Mouse (Mus musculus): Measurements from ENCODE around the gene Iqgap3. TPM values are rescaled to one million over a fixed set of nuclear protein-coding genes. Genes with fewer than 3 reads are reported as not detected.

The Iqgap3 gene
- polyA plus RNA-seq, 1 experiment, result 25.7 TPM

DNA sequence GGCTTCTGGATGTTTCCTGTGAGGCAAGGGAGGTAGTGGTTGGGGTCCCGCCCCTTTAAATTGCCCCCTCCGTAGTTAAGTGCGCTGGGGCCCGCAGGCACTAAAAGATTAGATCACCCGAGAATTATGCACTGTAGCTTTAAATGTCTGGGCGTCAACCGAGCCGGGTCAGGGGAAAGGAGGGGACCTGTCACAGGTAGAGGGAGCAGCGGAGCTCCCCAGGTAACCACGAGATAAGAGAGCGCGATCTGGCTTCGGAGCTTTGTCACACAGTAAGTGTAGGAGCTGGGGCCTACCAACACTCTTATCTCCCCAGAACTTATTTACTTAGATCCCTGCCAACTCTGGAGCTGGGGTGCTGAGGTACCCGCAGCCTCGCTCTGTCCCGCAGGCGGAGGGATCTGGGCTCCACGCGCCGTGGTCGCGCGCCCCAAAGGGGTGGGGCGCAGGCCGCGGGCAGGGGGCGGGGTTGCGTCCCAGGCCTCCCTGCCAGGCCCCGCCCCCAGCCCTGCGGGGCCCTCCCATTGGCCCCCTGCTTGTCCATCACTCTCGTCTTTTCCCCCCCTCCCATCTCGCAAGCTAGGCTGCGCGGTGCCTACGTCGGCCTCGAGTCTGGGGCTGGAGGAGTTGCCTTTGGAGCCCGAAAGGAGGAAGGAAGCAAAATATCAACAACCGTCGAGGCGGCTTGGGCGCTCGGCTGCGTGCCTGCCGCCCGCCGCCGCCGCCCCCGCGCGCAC is 60.2 kb downstream of the Iqgap3 start, which contains the start of gene Mef2d:
Mef2d (plus strand) TSS at position 586 of the 737 bp plus-strand sequence.
- peak within 1 kb of the TSS; percentile 80 for H3K4me3 ChIP-seq (ENCODE audit: insufficient read depth, low read length)
- peaks cover 48% of the 10 kb centered on the region for H3K4me1 ChIP-seq (ENCODE audit: control insufficient read depth, insufficient read depth, low read length)
- H3K27ac ChIP-seq (ENCODE audit: insufficient read depth, low read depth, low read length), result peak within 1 kb of the TSS; percentile 99
- no peak for TF ChIP-seq POLR2A (IDR thresholded peaks at IDR 0.05; ENCODE audit: borderline replicate concordance, low read depth, low read length)
- no peak for TF ChIP-seq CTCF (IDR thresholded peaks at IDR 0.05; ENCODE audit: low read depth, low read length)

- H3K4me1 ChIP-seq (ENCODE audit: control insufficient read depth, insufficient read depth, low read length), result peaks cover 48% of the 10 kb centered on the region
- H3K4me3 ChIP-seq (ENCODE audit: insufficient read depth, low read length), result peak overlapping the region; percentile 80
- no peak for TF ChIP-seq POLR2A (IDR thresholded peaks at IDR 0.05; ENCODE audit: borderline replicate concordance, low read depth, low read length)
- TF ChIP-seq CTCF (IDR thresholded peaks at IDR 0.05; ENCODE audit: low read depth, low read length), result no peak
- H3K27ac ChIP-seq (ENCODE audit: insufficient read depth, low read depth, low read length), result peak overlapping the region; percentile 96
These were observed 60.8 kb downstream of the Iqgap3 start for GRCm38 (mm10) chr3:88142546-88142915.

DNA sequence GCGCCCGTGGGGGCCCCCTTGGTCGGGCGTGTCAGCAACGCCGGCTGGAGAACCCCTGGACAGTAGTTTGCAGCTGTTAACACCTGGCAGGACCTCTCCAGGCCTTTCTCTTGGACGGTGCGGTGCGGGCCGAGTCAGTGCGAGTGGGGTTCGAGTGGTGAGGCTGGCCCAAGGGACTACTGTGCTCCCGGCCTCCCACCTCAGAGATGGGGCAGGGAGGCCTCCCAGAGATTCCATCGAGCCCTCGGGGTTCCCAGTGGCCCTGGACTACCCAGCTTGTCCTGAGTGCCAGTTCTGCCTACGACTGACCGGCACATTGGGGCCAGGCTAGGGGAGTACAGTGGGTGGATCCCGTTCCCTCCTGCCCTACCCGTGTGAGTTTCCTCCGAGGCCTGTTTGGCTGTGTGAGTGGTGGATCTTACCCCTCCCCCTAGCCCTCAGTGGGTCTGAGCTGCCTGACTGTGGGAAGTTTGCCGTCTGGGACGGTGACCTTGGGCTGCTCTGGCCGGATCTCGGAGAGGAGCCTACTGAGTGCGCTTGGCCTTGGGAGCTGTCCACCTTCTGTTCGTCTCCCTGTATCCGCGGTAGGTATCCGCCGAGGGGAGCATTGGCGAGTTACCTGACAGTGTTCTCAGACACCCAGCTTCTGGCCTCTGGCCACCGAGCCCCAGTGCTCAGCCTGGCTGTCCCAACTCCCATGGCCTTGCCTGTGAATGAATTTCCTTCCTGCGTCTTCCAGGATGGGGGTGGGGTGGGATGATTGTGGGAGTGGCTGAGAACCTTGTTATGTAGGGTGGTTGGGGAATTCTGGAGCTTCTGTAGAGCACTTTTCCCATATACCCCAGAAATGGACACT is 61.4 kb downstream of the Iqgap3 start:
- Histone ChIP-seq H3K4me3 (ENCODE audit: insufficient read depth, low read length) (peak overlapping the region; percentile 80), H3K4me1 (ENCODE audit: control insufficient read depth, insufficient read depth, low read length) (peaks cover 55% of the 10 kb centered on the region), H3K27ac (ENCODE audit: insufficient read depth, low read depth, low read length) (peak overlapping the region; percentile 96)
- no peak for TF ChIP-seq POLR2A (IDR thresholded peaks at IDR 0.05; ENCODE audit: borderline replicate concordance, low read depth, low read length)
- TF ChIP-seq CTCF (IDR thresholded peaks at IDR 0.05; ENCODE audit: low read depth, low read length), result no peak

GRCm38 (mm10) chr3:88143961-88144486 is 62.3 kb downstream of the Iqgap3 start:
- Histone ChIP-seq H3K27ac (ENCODE audit: insufficient read depth, low read depth, low read length) (0 out of 2 replicates have a peak overlapping the region, but pooled peaks have one; percentile 96), H3K4me3 (ENCODE audit: insufficient read depth, low read length) (peak overlapping the region; percentile 80), H3K4me1 (ENCODE audit: control insufficient read depth, insufficient read depth, low read length) (peaks cover 63% of the 10 kb centered on the region)
- TF ChIP-seq POLR2A (IDR thresholded peaks at IDR 0.05; ENCODE audit: borderline replicate concordance, low read depth, low read length) (no peak), CTCF (IDR thresholded peaks at IDR 0.05; ENCODE audit: low read depth, low read length) (no peak)

- Histone ChIP-seq H3K4me3 (ENCODE audit: insufficient read depth, low read length) (peak overlapping the region; percentile 80), H3K4me1 (ENCODE audit: control insufficient read depth, insufficient read depth, low read length) (peaks cover 68% of the 10 kb centered on the region), H3K27ac (ENCODE audit: insufficient read depth, low read depth, low read length) (no peak overlapping the region)
- no peak for TF ChIP-seq POLR2A (IDR thresholded peaks at IDR 0.05; ENCODE audit: borderline replicate concordance, low read depth, low read length)
- no peak for TF ChIP-seq CTCF (IDR thresholded peaks at IDR 0.05; ENCODE audit: low read depth, low read length)
These were observed 63.1 kb downstream of the Iqgap3 start for GRCm38 (mm10) chr3:88144648-88145410.

DNA sequence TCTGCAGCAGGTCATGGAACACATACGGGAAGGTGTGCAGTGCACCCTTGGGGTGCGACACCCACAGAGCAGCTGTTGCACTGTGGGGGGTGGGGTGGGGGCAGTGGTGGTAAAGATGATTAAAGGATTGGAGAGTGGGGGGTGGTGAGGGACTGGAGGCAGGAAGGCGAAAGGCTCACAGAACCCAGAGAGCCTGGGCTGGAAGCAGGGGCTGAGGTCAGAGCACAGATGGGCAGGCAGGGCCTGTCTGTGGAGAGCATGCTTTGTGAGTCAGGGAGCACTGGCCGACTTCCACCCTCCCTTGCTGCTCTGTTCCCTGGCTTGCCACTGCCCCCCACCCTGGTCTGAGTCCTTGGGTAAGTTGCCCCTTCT is 63.6 kb downstream of the Iqgap3 start:
- Histone ChIP-seq H3K27ac (ENCODE audit: insufficient read depth, low read depth, low read length) (no peak overlapping the region), H3K4me3 (ENCODE audit: insufficient read depth, low read length) (peak overlapping the region; percentile 80), H3K4me1 (ENCODE audit: control insufficient read depth, insufficient read depth, low read length) (peaks cover 68% of the 10 kb centered on the region)
- TF ChIP-seq CTCF (IDR thresholded peaks at IDR 0.05; ENCODE audit: low read depth, low read length) (no peak), POLR2A (IDR thresholded peaks at IDR 0.05; ENCODE audit: borderline replicate concordance, low read depth, low read length) (no peak)

DNA sequence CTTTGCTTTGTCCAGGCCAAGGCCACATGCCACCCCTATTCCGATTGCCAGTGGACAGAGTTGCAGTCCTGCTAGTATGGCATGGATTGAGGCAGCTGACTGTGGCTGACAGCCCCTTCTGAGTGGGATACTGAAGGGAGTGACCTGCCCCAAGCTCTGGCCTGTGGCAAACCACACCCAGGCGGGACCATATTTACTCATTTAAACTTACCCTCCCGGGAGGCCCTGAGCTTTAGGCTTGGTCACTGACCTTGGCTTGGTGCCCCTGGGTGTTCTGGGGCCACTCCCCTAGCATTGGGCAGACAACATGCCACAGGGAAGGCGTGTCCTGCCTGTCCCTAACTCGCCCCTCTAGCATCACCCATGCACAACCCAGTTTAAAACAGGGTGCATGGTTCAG is 64.2 kb downstream of the Iqgap3 start:
- TF ChIP-seq CTCF (IDR thresholded peaks at IDR 0.05; ENCODE audit: low read depth, low read length), result no peak
- no peak for TF ChIP-seq POLR2A (IDR thresholded peaks at IDR 0.05; ENCODE audit: borderline replicate concordance, low read depth, low read length)
- Histone ChIP-seq H3K4me1 (ENCODE audit: control insufficient read depth, insufficient read depth, low read length) (peaks cover 69% of the 10 kb centered on the region), H3K27ac (ENCODE audit: insufficient read depth, low read depth, low read length) (no peak overlapping the region), H3K4me3 (ENCODE audit: insufficient read depth, low read length) (peak overlapping the region; percentile 1; the same call in 1 of the 2 replicates)

GRCm38 (mm10) chr3:88146376-88147112 is 64.8 kb downstream of the Iqgap3 start:
- Histone ChIP-seq H3K4me3 (ENCODE audit: insufficient read depth, low read length) (no peak overlapping the region), H3K27ac (ENCODE audit: insufficient read depth, low read depth, low read length) (no peak overlapping the region), H3K4me1 (ENCODE audit: control insufficient read depth, insufficient read depth, low read length) (peaks cover 69% of the 10 kb centered on the region)
- no peak for TF ChIP-seq POLR2A (IDR thresholded peaks at IDR 0.05; ENCODE audit: borderline replicate concordance, low read depth, low read length)
- TF ChIP-seq CTCF (IDR thresholded peaks at IDR 0.05; ENCODE audit: low read depth, low read length), result no peak

All from bone marrow macrophage, adult 2 months (primary cell).